Mouse (Mus musculus): ENCODE measurements around the gene Cdca8. TPM values are rescaled to one million over a fixed set of nuclear protein-coding genes. Genes with fewer than 3 reads are reported as not detected.

Gene Cdca8
- total and polyA plus RNA-seq, 3 experiments = 108 to 202 TPM; not detected in 1

DNA sequence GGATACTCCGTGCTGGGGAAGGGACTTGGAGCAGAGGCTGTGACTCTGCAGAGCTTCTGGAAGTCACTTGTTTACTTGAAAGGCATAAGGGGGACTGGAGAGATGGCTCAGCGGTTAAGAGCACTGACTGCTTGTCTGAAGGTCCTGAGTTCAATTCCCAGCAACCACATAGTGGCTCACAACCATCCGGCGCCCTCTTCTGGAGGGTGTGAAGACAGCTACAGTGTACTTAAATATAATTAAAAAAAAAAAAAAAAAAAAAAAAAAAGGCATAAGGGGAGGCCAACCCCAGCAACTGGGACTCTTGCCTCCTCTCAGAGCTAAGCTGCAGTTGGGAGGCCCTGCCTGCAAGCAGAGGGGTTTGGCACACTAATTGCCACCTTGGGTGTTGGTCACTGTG, 33.7 kb downstream of the Cdca8 start:
- no peaks in the 10 kb centered on the region for H3K9me3 ChIP-seq (replicated peaks; ENCODE audit: insufficient read depth, low read length)
- no peak overlapping the region for H3K27ac ChIP-seq (ENCODE audit: control insufficient read depth, low read depth, low read length)
- H3K27me3 ChIP-seq (ENCODE audit: control insufficient read depth in 1 of 2, insufficient read depth in 2 of 2, low read length in 2 of 2) = no peaks in the 10 kb centered on the region
- peak; percentile 57 for DNase-seq (ENCODE audit: low read depth, low spot score)
- no peak overlapping the region for H3K9ac ChIP-seq (ENCODE audit: control insufficient read depth, low read depth, low read length, poor library complexity, severe bottlenecking)
- TF ChIP-seq ETS1 (IDR thresholded peaks at IDR 0.05; ENCODE audit: low read depth, low read length) = no peak
- TF ChIP-seq TBP (IDR thresholded peaks at IDR 0.05; ENCODE audit: low read depth, low read length) = peak; percentile 67; the same call in 1 of the 2 replicates
- TF ChIP-seq POLR2AphosphoS5 (IDR thresholded peaks at IDR 0.05; ENCODE audit: borderline replicate concordance, low read depth, low read length) = no peak
- peak; percentile 33 for TF ChIP-seq RAD21 (IDR thresholded peaks at IDR 0.05; ENCODE audit: low read depth, low read length)
- no peak for TF ChIP-seq KAT2A (conservative IDR thresholded peaks at IDR 0.05; ENCODE audit: low read depth, low read length)
- no peak for TF ChIP-seq NRF1 (IDR thresholded peaks at IDR 0.05; ENCODE audit: insufficient read depth, low read depth, low read length, poor library complexity, severe bottlenecking)
- no peak for TF ChIP-seq GATA1 (IDR thresholded peaks at IDR 0.05; ENCODE audit: low read depth, low read length)
- TF ChIP-seq SMC3 (IDR thresholded peaks at IDR 0.05; ENCODE audit: low read depth, low read length) = peak; percentile 37; the same call in 1 of the 2 replicates
- no peak for TF ChIP-seq UBTF (IDR thresholded peaks at IDR 0.05; ENCODE audit: borderline replicate concordance, insufficient read depth, low read depth, low read length)
- peak; percentile 94 for TF ChIP-seq ZNF384 (IDR thresholded peaks at IDR 0.05; ENCODE audit: low read depth, low read length)
- TF ChIP-seq MAX (IDR thresholded peaks at IDR 0.05; ENCODE audit: low read length) = no peak
- peak; percentile 21; the same call in 1 of the 2 replicates for TF ChIP-seq ZC3H11A (IDR thresholded peaks at IDR 0.05; ENCODE audit: low read depth, low read length)
- peak; percentile 32 to 56 (median 44); a peak in 5 of 6 replicates for TF ChIP-seq CTCF (IDR thresholded peaks at IDR 0.05 in 2 of 3, conservative IDR thresholded peaks at IDR 0.05 in 1 of 3; ENCODE audit: control insufficient read depth in 1 of 3, insufficient read depth in 1 of 3, low read depth in 2 of 3, low read length in 3 of 3, poor library complexity in 1 of 3, severe bottlenecking in 1 of 3)
- no peak for TF ChIP-seq ZKSCAN1 (IDR thresholded peaks at IDR 0.05; ENCODE audit: low read depth, low read length)
- TF ChIP-seq MEF2A (IDR thresholded peaks at IDR 0.05; ENCODE audit: extremely low read depth, insufficient replicate concordance, low read depth, low read length, poor library complexity, severe bottlenecking) = no peak
- no peak for TF ChIP-seq EP300 (IDR thresholded peaks at IDR 0.05; ENCODE audit: low read depth in 1 of 2, low read length in 2 of 2)
- no peak for TF ChIP-seq MAZ (IDR thresholded peaks at IDR 0.05; ENCODE audit: low read depth, low read length)
- no peak for TF ChIP-seq ELF1 (IDR thresholded peaks at IDR 0.05; ENCODE audit: low read depth, low read length)
- no peak for TF ChIP-seq TCF12 (IDR thresholded peaks at IDR 0.05; ENCODE audit: low read depth, low read length)
- no peak for TF ChIP-seq POLR2A (IDR thresholded peaks at IDR 0.05; ENCODE audit: control insufficient read depth in 1 of 2, insufficient read depth in 1 of 2, low read depth in 1 of 2, low read length in 2 of 2, poor library complexity in 1 of 2)
- TF ChIP-seq JUND (IDR thresholded peaks at IDR 0.05; ENCODE audit: low read depth, low read length) = no peak
- H3K4me3 ChIP-seq (ENCODE audit: control insufficient read depth in 1 of 2, insufficient read depth in 1 of 2, low read depth in 2 of 2, low read length in 2 of 2) = no peak overlapping the region
- no peaks in the 10 kb centered on the region for H3K4me1 ChIP-seq (ENCODE audit: control insufficient read depth in 1 of 2, insufficient read depth in 2 of 2, low read length in 2 of 2)
- H3K36me3 ChIP-seq (ENCODE audit: control insufficient read depth in 1 of 2, insufficient read depth in 2 of 2, low read length in 2 of 2) = no peaks in the 10 kb centered on the region
- no peaks in the 10 kb centered on the region for H3K79me2 ChIP-seq (ENCODE audit: control insufficient read depth, insufficient read depth, low read length, poor library complexity)

DNA sequence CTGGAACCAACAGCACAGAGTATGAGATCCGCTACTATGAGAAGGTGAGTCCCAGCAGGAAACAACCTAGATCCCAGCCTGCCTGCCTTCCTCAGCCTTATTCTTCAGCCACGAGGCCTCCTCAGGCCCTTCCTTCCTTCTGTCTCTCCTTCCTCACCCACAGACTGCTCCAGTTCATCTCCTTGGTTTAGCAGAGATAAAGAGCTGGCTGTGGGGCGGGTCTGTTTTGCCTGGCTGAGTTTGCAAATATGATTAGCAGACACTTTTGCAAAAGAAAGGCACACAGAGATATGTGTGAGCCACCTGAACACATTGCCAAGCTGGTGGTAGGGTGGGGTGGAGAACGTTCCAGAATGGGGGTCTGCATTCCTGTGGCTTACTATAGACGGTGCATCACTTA, 39.2 kb downstream of the Cdca8 start:
- Histone ChIP-seq H3K27me3 (ENCODE audit: control insufficient read depth in 1 of 2, insufficient read depth in 2 of 2, low read length in 2 of 2) (no peaks in the 10 kb centered on the region), H3K4me3 (ENCODE audit: control insufficient read depth in 1 of 2, insufficient read depth in 1 of 2, low read depth in 2 of 2, low read length in 2 of 2) (no peak overlapping the region), H3K4me1 (ENCODE audit: control insufficient read depth in 1 of 2, insufficient read depth in 2 of 2, low read length in 2 of 2) (no peaks in the 10 kb centered on the region), H3K79me2 (ENCODE audit: control insufficient read depth, insufficient read depth, low read length, poor library complexity) (no peaks in the 10 kb centered on the region), H3K9me3 (replicated peaks; ENCODE audit: insufficient read depth, low read length) (no peaks in the 10 kb centered on the region), H3K36me3 (ENCODE audit: control insufficient read depth in 1 of 2, insufficient read depth in 2 of 2, low read length in 2 of 2) (no peaks in the 10 kb centered on the region), H3K9ac (ENCODE audit: control insufficient read depth, low read depth, low read length, poor library complexity, severe bottlenecking) (no peak overlapping the region), H3K27ac (ENCODE audit: control insufficient read depth, low read depth, low read length) (no peak overlapping the region)
- TF ChIP-seq GATA1 (IDR thresholded peaks at IDR 0.05; ENCODE audit: low read depth, low read length) (peak; percentile 35; the same call in 1 of the 2 replicates), TCF12 (IDR thresholded peaks at IDR 0.05; ENCODE audit: low read depth, low read length) (peak; percentile 48; the same call in 1 of the 2 replicates), CTCF (IDR thresholded peaks at IDR 0.05 in 2 of 3, conservative IDR thresholded peaks at IDR 0.05 in 1 of 3; ENCODE audit: control insufficient read depth in 1 of 3, insufficient read depth in 1 of 3, low read depth in 2 of 3, low read length in 3 of 3, poor library complexity in 1 of 3, severe bottlenecking in 1 of 3) (no peak), TAL1 (IDR thresholded peaks at IDR 0.05; ENCODE audit: low read length) (peak; percentile 30; the same call in 1 of the 2 replicates), EP300 (IDR thresholded peaks at IDR 0.05; ENCODE audit: low read depth in 1 of 2, low read length in 2 of 2) (peak; percentile 7 to 32; a peak in 1 of 4 replicates), TBP (IDR thresholded peaks at IDR 0.05; ENCODE audit: low read depth, low read length) (no peak), SMC3 (IDR thresholded peaks at IDR 0.05; ENCODE audit: low read depth, low read length) (no peak)
- DNase-seq (ENCODE audit: low read depth, low spot score) = peak; percentile 72
